Comparison of ENCODE assay signal across 8 mouse cellular contexts in genomic region chr5:65764786-65765634, GRCm38 (mm10). TPM values are rescaled to one million over a fixed set of nuclear protein-coding genes. Genes with fewer than 3 reads are reported as not detected.
DNase-seq lines count a peak whose midpoint lies in the region; ATAC-seq and TF ChIP-seq lines count a peak whose summit lies in the region.

No protein-coding gene starts in this region.

- TF ChIP-seq CTCF in E14TG2a.4 (conservative IDR thresholded peaks at IDR 0.05; ENCODE audit: low read length) = no peak
- TF ChIP-seq CTCF in liver, embryonic 14.5 days (IDR thresholded peaks at IDR 0.05; ENCODE audit: low read depth) = 0 out of 2 replicates have a peak, but pooled peaks have one; percentile 2

- TF ChIP-seq EP300 in liver, embryonic 14.5 days (IDR thresholded peaks at IDR 0.05; ENCODE audit: low read depth) = 0 out of 2 replicates have a peak, but pooled peaks have one; percentile 7

- H3K27ac ChIP-seq in forebrain, embryonic 11.5 days (ENCODE audit: low read depth, low read length) = peak overlapping the region; percentile 100
- H3K27ac ChIP-seq in heart, embryonic 15.5 days = peak overlapping the region; percentile 100
- H3K27ac ChIP-seq in liver, embryonic 14.5 days = peak overlapping the region; percentile 97
- peak overlapping the region; percentile 100 for H3K27ac ChIP-seq in stomach, embryonic 15.5 days

- no peaks in the 10 kb centered on the region for H3K36me3 ChIP-seq in E14TG2a.4 (ENCODE audit: insufficient read depth, low read length)
- H3K36me3 ChIP-seq in forebrain, embryonic 11.5 days (ENCODE audit: control insufficient read depth, insufficient read depth, low read length) = no peaks in the 10 kb centered on the region
- H3K36me3 ChIP-seq in heart, embryonic 15.5 days = no peaks in the 10 kb centered on the region
- no peaks in the 10 kb centered on the region; the same call in 1 of the 2 replicates for H3K36me3 ChIP-seq in liver, embryonic 14.5 days (replicated peaks; ENCODE audit: control insufficient read depth, insufficient read depth, low read depth)
- no peaks in the 10 kb centered on the region for H3K36me3 ChIP-seq in stomach, embryonic 15.5 days

- WGBS in forebrain, embryonic 11.5 days = 7% methylated on average over 36 of the region's 36 CpGs
- 4% methylated on average over 36 of the region's 36 CpGs for WGBS in heart, embryonic 15.5 days
- WGBS in liver, embryonic 14.5 days (ENCODE audit: insufficient replicate concordance) = 6% methylated on average over 36 of the region's 36 CpGs
- 3% methylated on average over 36 of the region's 36 CpGs for WGBS in stomach, embryonic 15.5 days

- ATAC-seq in forebrain, embryonic 11.5 days (replicated peaks; ENCODE audit: low FRiP score) = peak; percentile 87
- peak; percentile 75 for ATAC-seq in heart, embryonic 15.5 days (replicated peaks; ENCODE audit: insufficient number of reproducible peaks, insufficient read depth, low FRiP score, low read depth)
- peak; percentile 77 for ATAC-seq in liver, embryonic 14.5 days (ENCODE audit: insufficient read depth)
- peak; percentile 91 for ATAC-seq in stomach, embryonic 15.5 days (ENCODE audit: insufficient read depth, low FRiP score, low read depth)

- H3K9me3 ChIP-seq in E14TG2a.4 (ENCODE audit: low read length) = no peaks in the 10 kb centered on the region
- H3K9me3 ChIP-seq in forebrain, embryonic 11.5 days (ENCODE audit: control insufficient read depth, low read length) = no peaks in the 10 kb centered on the region
- no peaks in the 10 kb centered on the region for H3K9me3 ChIP-seq in heart, embryonic 15.5 days (replicated peaks)
- no peaks in the 10 kb centered on the region for H3K9me3 ChIP-seq in liver, embryonic 14.5 days (ENCODE audit: control insufficient read depth, low read length)
- no peaks in the 10 kb centered on the region for H3K9me3 ChIP-seq in stomach, embryonic 15.5 days

- peak overlapping the region; percentile 91 for H3K4me3 ChIP-seq in E14TG2a.4 (replicated peaks; ENCODE audit: low read length)
- H3K4me3 ChIP-seq in forebrain, embryonic 11.5 days (ENCODE audit: low read depth, low read length) = peak overlapping the region; percentile 91
- peak overlapping the region; percentile 97 for H3K4me3 ChIP-seq in heart, embryonic 15.5 days
- peak overlapping the region; percentile 69 to 99 for H3K4me3 ChIP-seq in liver, embryonic 14.5 days (ENCODE audit: insufficient read depth in 1 of 2, low read depth in 2 of 2, low read length in 2 of 2)
- H3K4me3 ChIP-seq in stomach, embryonic 15.5 days (replicated peaks) = peak overlapping the region; percentile 92

- peak overlapping the region; percentile 95 for H3K4me2 ChIP-seq in forebrain, embryonic 11.5 days (ENCODE audit: low read depth, low read length, severe bottlenecking)
- peak overlapping the region; percentile 83 for H3K4me2 ChIP-seq in heart, embryonic 15.5 days
- peak overlapping the region; percentile 96 for H3K4me2 ChIP-seq in liver, embryonic 14.5 days (ENCODE audit: low read depth)
- H3K4me2 ChIP-seq in stomach, embryonic 15.5 days = peak overlapping the region; percentile 68

- peak overlapping the region; percentile 100 for H3K9ac ChIP-seq in forebrain, embryonic 11.5 days (ENCODE audit: low read length)
- peak overlapping the region; percentile 100 for H3K9ac ChIP-seq in heart, embryonic 15.5 days
- peak overlapping the region; percentile 100 for H3K9ac ChIP-seq in liver, embryonic 14.5 days (replicated peaks)
- peak overlapping the region; percentile 98 for H3K9ac ChIP-seq in stomach, embryonic 15.5 days

- peaks cover 18% of the 10 kb centered on the region for H3K27me3 ChIP-seq in E14TG2a.4 (ENCODE audit: insufficient read depth, low read length)
- no peaks in the 10 kb centered on the region for H3K27me3 ChIP-seq in forebrain, embryonic 11.5 days (ENCODE audit: control insufficient read depth, insufficient read depth, low read length)
- H3K27me3 ChIP-seq in heart, embryonic 15.5 days = no peaks in the 10 kb centered on the region
- H3K27me3 ChIP-seq in liver, embryonic 14.5 days (ENCODE audit: control insufficient read depth, insufficient read depth, low read length) = no peaks in the 10 kb centered on the region
- no peaks in the 10 kb centered on the region for H3K27me3 ChIP-seq in stomach, embryonic 15.5 days (replicated peaks)

- peaks cover 19% of the 10 kb centered on the region for H3K4me1 ChIP-seq in E14TG2a.4 (replicated peaks; ENCODE audit: low read depth, low read length)
- no peaks in the 10 kb centered on the region; the same call in 1 of the 2 replicates for H3K4me1 ChIP-seq in forebrain, embryonic 11.5 days (replicated peaks; ENCODE audit: control insufficient read depth, insufficient read depth, low read length)
- peaks cover 26% of the 10 kb centered on the region for H3K4me1 ChIP-seq in heart, embryonic 15.5 days (replicated peaks)
- H3K4me1 ChIP-seq in liver, embryonic 14.5 days (replicated peaks; ENCODE audit: control insufficient read depth in 2 of 2, insufficient read depth in 2 of 2, low read length in 1 of 2) = peaks cover 18 to 20% of the 10 kb centered on the region in 2 experiments
- peaks cover 8% of the 10 kb centered on the region for H3K4me1 ChIP-seq in stomach, embryonic 15.5 days

- DNase-seq in c-Kit-positive CD71-positive TER-119-positive erythroid progenitor cells, embryonic 14.5 days (ENCODE audit: low spot score) = peak; percentile 94
- peak; percentile 90 for DNase-seq in forebrain, embryonic 11.5 days (ENCODE audit: low spot score)
- peak; percentile 93 for DNase-seq in kidney, postnatal 14 days
- DNase-seq in liver, embryonic 14.5 days (ENCODE audit: low read depth in 3 of 3, low spot score in 3 of 3) = peak; percentile 92 to 94 (median 92)
- DNase-seq in neural tube, embryonic 10.5 days (ENCODE audit: extremely low spot score, low spot score) = peak; percentile 82

RNA-seq across cellular contexts. Expression of gene N4bp2, which starts 1.7 kb away (rescaled TPM):
- polyA plus RNA-seq in forebrain, embryonic 11.5 days (2014; fragmentation: Nextera tagmentation; extraction: Ambion mirVana) = 47.1 and 56.3 TPM in 2 replicates
- 12.9 and 13.5 TPM in 2 replicates for polyA plus RNA-seq in heart, embryonic 15.5 days (2015; fragmentation: Nextera tagmentation; extraction: Ambion mirVana)
- polyA plus RNA-seq in liver, embryonic 14.5 days (2012; rRNA removed) = 4.2 and 6.5 TPM in 2 replicates
- polyA plus RNA-seq in liver, embryonic 14.5 days (2014; fragmentation: Nextera tagmentation; extraction: Ambion mirVana) = 12.2 and 12.4 TPM in 2 replicates
- 22.4 and 23.3 TPM in 2 replicates for polyA plus RNA-seq in stomach, embryonic 15.5 days (2015; fragmentation: Nextera tagmentation; extraction: Ambion mirVana)

Comparison
In these comparisons a context has a peak if more than half of its experiments do, and no peak if none do; other contexts are left out.
1. Peak in every context shown above with its lines: DNase-seq, ATAC-seq, H3K4me3 ChIP-seq and H3K27ac ChIP-seq.